Mouse (Mus musculus) megakaryocyte progenitor cell, adult 5-6 weeks (primary cell): ENCODE measurements at regions not wholly inside any gene's neighbourhood (a gene's known extent, or its start where the extent isn't known, plus 50 kb on each side); places are given as distances from the start of the nearest gene placed in this dataset.

ENCODE experiments used
- ATAC-seq: replicated peaks from 2 replicates; pipeline ENCODE4 v1.8.0; 2016; ENCODE audit warnings: mild to moderate bottlenecking, moderate TSS enrichment, inconsistent platforms; ENCODE audit not compliant: poor library complexity

DNA sequence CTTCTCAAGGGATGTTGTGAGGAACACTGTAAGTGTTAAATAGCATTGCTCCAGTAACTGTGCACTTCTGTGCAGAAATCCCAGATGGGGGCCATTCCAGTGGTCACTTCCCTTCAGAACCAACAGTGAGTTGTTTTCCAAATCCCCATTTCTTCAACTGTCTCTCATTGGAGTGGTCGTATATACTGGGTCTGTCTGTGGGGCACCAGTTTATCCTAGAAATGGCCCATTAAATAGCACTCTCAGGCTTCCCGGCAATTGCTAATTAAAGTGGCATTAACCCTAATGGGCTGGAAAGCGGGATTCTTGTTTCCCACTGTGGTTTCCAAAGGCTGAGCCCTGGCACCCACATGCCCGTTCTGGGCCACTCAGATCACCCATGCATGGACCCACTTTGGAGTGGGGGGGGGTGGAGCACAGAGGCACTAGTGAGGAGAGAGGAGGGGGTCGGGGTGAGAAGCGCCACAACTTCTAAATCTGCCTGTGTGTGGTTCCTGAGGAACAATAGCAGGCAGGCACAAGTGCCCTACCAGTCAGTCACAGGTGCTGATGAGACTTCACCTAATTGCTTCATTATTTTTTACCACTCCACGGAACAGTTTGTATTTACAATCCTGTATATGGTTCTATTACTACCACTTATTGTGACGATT is 78.1 kb downstream of the Fam204a start:
- no peak for ATAC-seq

- no peak for ATAC-seq
These were observed 79.9 kb downstream of the Fam204a start for GRCm38 (mm10) chr19:60146451-60147190.

DNA sequence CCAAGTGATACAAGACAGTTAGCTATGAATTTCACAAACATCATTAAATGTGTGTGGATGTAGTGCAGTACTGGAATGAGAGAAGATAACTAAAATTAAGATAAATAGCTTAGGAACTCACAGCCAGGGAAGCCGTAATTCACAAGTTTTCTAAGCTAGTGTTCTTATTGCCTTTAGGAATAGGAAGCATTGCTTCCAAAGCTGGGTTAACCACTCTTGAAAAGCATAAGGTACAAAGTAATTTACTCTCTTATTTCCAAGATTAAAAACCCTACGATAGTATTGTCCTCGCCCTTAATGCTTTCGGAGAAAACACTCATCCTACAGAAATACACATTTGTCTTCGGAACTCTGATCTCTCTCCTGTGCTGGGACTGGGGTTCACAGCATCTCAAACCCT is 81.3 kb downstream of the Fam204a start:
- no peak for ATAC-seq

GRCm38 (mm10) chr19:60144336-60144989 is 82.0 kb downstream of the Fam204a start:
- peak; percentile 99 for ATAC-seq

GRCm38 (mm10) chr19:60138881-60139280 is 87.6 kb downstream of the Fam204a start:
- no peak for ATAC-seq

- no peak for ATAC-seq
These were observed 90.0 kb downstream of the Fam204a start for GRCm38 (mm10) chr19:60136491-60136890.

DNA sequence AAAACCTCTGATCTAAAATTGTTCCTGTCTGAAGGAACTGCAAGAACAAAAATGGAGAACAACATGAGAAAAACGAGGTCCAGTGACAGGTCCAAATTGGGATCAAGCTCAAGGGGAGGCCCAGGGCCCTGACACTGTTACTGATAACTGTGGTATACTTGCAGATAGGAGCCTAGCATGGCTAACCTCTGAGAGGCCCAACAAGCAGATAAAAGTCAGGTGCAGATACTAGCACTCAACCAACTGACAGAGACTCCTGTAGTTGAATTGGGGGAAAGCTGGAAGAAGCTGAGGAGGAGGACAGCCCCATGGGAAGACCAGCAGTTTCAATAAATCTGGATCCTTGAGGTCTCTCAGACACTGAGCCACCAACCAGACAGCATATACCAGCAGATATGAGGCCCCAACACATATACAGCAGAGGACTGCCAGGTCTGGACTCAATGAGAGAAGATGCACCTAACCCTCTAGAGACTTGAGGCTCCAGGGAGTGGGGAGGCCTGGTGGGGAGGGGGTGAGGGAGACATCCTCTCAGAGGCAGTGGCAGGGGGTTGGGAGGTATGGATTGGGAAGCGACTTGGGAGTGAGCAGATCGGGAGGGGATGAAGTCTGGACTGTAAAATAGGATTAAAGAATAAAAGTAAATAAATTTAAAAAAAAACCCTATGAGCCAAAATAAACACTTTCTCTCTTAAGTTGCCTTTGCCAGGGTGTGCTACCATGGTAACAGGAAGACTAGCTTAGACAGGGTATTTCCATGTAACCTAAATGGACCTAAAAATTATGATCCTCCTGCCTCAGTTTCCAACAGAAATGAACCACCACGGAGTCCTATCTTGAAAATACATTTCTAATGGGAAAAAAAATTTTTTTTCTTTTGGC is 91.8 kb downstream of the Fam204a start:
- peak; percentile 39; the same call in 1 of the 2 replicates for ATAC-seq

DNA sequence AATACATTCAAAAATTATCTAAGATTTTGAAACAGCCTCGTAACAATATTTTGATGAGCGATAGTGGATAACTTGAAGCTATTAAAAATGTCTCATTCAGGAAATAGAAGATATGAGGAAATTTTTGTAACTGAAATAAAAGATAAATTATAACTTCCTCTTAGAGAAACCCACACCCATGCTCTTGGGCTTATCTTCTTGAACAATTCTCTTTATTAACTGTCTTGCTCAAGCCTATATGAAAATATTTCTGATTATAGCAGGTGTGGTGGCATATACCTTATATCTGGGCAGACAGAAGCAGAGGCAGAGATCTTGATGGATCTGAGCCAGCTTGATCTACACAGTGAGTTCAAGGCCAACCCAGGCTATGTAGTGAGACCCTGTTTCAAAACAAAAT is 96.9 kb downstream of the Fam204a start:
- ATAC-seq, result peak; percentile 64

- ATAC-seq, result no peak
These were observed 101.9 kb downstream of the Fam204a start for GRCm38 (mm10) chr19:60124638-60125037.

DNA sequence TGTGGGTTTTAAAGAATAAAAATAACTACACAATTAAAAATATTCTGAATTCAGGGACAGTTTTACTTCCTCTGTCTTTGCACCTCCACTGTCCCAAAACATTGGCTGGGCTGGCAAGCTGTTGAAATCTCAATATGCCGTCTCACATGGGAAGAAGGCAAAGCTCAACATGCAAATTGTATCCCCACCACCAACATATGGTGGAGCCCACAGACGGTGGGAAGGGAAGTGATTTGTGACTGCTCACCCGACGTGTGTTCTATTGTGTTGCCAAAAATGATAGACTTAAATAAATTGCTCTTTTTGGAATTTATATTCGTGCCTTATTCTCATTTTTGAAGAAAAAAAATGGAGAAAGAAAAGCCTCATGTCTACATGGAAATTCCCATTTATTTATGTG is 105.6 kb downstream of the Fam204a start:
- ATAC-seq, result no peak

DNA sequence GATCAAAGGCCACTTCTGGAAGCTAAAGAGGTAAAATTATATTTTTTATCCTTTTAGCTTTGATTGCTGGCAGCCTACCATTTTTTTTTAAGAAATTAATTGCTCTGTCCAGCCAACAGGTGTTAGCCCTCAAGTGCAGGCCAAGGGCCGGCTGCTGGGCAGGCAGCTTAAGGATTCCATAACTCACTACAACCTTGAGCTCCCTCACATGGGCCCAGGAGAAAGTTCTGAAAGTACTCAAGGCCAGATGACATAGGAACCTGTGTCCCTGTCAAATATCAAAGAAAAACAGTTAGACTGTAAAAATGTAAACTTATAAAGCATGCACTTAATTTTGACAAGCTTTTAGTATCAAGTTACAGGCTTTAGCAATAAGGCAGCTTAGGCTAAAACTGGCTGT is 107.5 kb downstream of the Fam204a start:
- no peak for ATAC-seq

DNA sequence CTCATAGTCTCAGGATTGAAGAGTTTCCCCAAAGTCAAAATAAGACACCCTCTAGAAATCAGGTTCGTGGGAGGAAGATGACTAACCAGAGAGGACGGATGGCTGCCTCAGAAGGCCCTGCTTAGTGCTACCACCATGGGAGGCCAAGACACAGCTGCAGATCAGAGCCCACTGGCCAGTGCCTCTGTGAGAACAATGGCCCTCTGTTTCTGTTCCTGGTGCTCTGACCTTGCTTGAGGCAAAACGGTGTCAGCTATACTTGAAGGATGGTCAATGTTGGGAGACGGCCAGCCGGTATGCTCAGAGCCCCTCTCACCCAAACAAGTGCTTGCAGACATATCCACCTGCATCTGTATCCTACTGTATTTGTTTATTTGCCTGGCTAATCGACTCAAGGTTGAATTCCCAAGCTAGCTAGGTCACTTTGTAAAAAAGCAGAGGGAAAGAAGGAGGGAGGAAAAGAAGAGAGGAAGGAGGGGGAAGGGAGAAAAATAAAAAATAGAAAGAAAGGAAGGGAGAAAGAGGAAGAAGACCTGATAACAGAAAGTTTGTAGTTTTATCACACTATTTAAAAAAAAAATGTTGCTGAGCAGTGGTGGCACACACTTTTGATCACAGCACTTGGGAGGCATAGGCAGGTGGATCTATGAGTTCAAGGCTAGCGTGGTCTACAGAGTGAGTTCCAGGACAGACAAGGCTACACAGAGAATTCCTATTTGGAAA is 112.7 kb downstream of the Fam204a start:
- no peak for ATAC-seq

DNA sequence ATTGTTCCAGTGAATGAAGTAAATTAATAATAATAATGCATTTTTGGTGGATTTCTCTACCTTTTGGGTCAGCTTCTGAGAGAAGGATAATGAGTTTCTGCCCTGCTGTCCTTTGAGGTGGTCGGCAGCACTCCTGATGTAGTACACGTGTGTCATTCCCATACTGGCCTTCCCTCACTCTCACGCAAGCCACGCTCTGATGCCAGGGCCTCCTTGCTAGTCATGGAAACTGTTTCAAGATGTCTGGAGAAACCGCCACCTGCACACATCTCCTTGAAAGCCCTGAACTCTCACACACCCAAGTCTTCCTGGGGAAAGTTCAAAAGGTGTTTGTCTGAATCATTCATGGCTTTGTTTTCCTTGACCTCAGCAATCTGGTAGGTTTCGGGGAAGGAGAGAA is 116.2 kb downstream of the Fam204a start:
- no peak for ATAC-seq

- no peak for ATAC-seq
These were observed 117.0 kb downstream of the Fam204a start for GRCm38 (mm10) chr19:60109488-60109887.

GRCm38 (mm10) chr19:60097915-60098314 is 128.6 kb downstream of the Fam204a start:
- ATAC-seq, result no peak

DNA sequence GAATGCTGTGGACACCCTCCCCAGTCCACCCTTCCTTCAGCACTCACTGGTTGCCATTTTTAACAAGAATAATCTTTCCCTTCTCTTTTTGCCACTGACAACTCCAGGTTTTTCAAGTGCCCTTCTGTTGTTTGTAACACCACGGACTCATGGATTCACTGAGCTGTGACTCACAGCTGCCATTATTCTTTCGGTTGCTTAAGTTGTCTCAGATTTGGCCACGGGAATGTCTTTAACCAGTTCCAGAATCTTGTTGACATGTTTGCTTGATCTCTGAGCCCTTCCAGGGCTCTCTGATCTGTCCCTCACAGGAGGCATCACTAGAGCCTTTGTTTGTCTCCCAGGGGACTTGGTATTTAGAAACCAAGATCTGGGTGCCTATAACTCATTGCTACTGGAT is 131.5 kb upstream of the Rab11fip2 start:
- ATAC-seq, result no peak

DNA sequence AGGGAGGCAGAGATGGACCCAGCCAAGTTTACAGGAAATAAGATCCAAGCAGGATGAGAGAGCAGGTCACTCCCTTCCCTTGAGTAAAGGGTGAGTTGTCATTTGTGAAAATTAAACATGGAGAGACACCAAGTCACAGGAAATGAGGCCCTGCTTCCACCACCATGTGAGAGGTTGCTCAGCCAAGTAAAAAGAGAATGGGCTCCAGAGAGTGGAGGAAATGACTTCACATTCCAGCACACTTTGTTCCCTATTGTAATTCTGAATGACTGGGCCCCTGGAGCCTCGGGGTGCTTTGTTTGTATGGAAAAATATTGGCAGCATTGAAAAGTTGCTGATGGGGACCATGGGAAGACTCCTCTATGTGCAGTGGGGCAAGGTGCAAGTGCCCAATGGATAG is 129.9 kb upstream of the Rab11fip2 start:
- ATAC-seq, result no peak

GRCm38 (mm10) chr19:60066183-60066582 is 122.7 kb upstream of the Rab11fip2 start:
- no peak for ATAC-seq

DNA sequence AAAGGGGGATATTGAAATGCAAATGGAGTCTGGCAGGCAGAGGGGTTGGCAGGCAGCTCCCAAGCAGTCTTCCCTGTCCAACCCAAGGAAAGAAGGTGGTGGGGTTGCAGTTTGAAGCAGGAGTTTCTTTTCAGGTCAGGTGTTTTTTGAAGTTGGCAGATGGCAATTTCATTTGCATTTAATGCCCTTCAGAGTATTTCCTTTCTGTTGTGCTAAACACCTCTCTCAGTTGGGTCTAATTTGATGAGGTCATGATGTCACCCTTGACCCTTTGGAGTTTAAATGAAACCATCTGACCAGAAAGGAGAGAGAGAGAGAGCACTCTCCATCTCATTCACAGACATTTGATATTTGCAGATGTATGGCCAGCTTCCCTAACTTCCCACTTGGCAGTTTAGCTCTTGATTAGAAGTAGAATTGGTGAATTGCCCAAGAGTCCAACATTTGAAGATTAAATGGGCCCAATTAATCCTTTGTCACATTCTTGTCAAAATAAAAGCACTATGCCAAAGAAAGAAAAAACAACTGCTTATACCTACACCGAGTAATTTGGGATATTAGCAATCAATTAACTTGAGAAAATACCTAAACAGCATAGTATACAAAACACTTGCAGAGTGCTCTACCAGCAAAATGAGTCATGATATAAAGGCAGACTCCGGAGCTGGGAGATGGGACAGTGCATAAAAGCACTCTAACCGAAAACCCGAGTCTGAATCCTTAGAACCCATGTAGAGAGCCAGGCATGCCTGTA is 111.8 kb upstream of the Rab11fip2 start:
- no peak for ATAC-seq

- no peak for ATAC-seq
These were observed 107.7 kb upstream of the Rab11fip2 start for GRCm38 (mm10) chr19:60051151-60051550.
